ENCODE assay signal across 19 mouse cellular contexts in genomic region chr8:125315736-125316135, GRCm38 (mm10).
A peak's percentile ranks its signal among the peaks of the same experiment; 100 is the strongest.
DNase-seq lines count a peak whose midpoint lies in the region; ATAC-seq and TF ChIP-seq lines count a peak whose summit lies in the region.
"Had no signal": no experiment of that assay in that cellular context is flagged by ENCODE, and none has a peak within 500 bp of the region (broad histone marks: within the 10 kb centered on the region; RNA-seq: fewer than 3 reads in every experiment).

No protein-coding gene starts in this region.

- no peak overlapping the region for H3K4me3 ChIP-seq in hindbrain, postnatal 0 days (ENCODE audit: low read length)
- H3K4me3 ChIP-seq in hindbrain, embryonic 10.5 days = no peak overlapping the region
- H3K4me3 ChIP-seq: embryonic facial prominence, embryonic 10.5 days; forebrain, embryonic 13.5 days; heart, adult 2 months; heart, embryonic 12.5 days; hindbrain, embryonic 12.5 days had no signal

- H3K4me1 ChIP-seq in hindbrain, postnatal 0 days (ENCODE audit: insufficient read depth, low read length) = peaks cover 15% of the 10 kb centered on the region
- peaks cover 43% of the 10 kb centered on the region for H3K4me1 ChIP-seq in hindbrain, embryonic 10.5 days (replicated peaks)

- H3K27ac ChIP-seq in hindbrain, postnatal 0 days = no peak overlapping the region
- H3K27ac ChIP-seq in hindbrain, embryonic 10.5 days = no peak overlapping the region
- H3K27ac ChIP-seq: embryonic facial prominence, embryonic 10.5 days; forebrain, embryonic 13.5 days; heart, adult 2 months; hindbrain, embryonic 12.5 days had no signal

- H3K4me2 ChIP-seq in hindbrain, postnatal 0 days (ENCODE audit: low read depth, low read length) = no peak overlapping the region
- H3K4me2 ChIP-seq: forebrain, embryonic 13.5 days; heart, embryonic 12.5 days; hindbrain, embryonic 12.5 days had no signal

- 34% methylated on average over 4 of the region's 4 CpGs for WGBS in hindbrain, postnatal 0 days
- WGBS in hindbrain, embryonic 10.5 days = 67% methylated on average over 4 of the region's 4 CpGs

- H3K27me3 ChIP-seq in hindbrain, postnatal 0 days (ENCODE audit: insufficient read depth, low read length) = no peaks in the 10 kb centered on the region
- peaks cover 8% of the 10 kb centered on the region for H3K27me3 ChIP-seq in hindbrain, embryonic 10.5 days (ENCODE audit: insufficient read depth, poor library complexity, severe bottlenecking)
- H3K27me3 ChIP-seq: CH12.LX; heart, embryonic 12.5 days had no signal

- no peaks in the 10 kb centered on the region for H3K9me3 ChIP-seq in hindbrain, postnatal 0 days (ENCODE audit: low read length)
- no peaks in the 10 kb centered on the region for H3K9me3 ChIP-seq in hindbrain, embryonic 10.5 days
- H3K9me3 ChIP-seq: embryonic facial prominence, embryonic 10.5 days; forebrain, embryonic 13.5 days; heart, embryonic 12.5 days; hindbrain, embryonic 12.5 days had no signal

- no peaks in the 10 kb centered on the region for H3K36me3 ChIP-seq in hindbrain, postnatal 0 days (ENCODE audit: insufficient read depth, low read length)
- no peaks in the 10 kb centered on the region for H3K36me3 ChIP-seq in hindbrain, embryonic 10.5 days
- H3K36me3 ChIP-seq: embryonic facial prominence, embryonic 10.5 days; heart, embryonic 12.5 days; hindbrain, embryonic 12.5 days had no signal

- ATAC-seq in hindbrain, postnatal 0 days = peak; percentile 35; the same call in 1 of the 2 replicates
- ATAC-seq: activated CD4-positive, CD25-positive, alpha-beta regulatory T cell, adult 4 months; forebrain, embryonic 13.5 days; forebrain, postnatal 0 days; hindbrain, embryonic 16.5 days; Patski had no signal

- no peak for TF ChIP-seq CTCF in hindbrain, postnatal 0 days (IDR thresholded peaks at IDR 0.05; ENCODE audit: low read depth)

- peak; percentile 18 for DNase-seq in cerebellum, adult 9-11 months
- no peak for DNase-seq in cerebellum, adult 9-10 months
- peak; percentile 63 for DNase-seq in hindbrain, postnatal 0 days (ENCODE audit: low spot score)
- DNase-seq in hindbrain, embryonic 10.5 days (ENCODE audit: low spot score) = no peak
- DNase-seq in ovary, adult 18-20 months (ENCODE audit: low spot score) = peak; percentile 37
- no peak for DNase-seq in ovary, postnatal 14 days (ENCODE audit: low spot score)
- DNase-seq: adrenal gland, adult 8-10 months; forebrain, postnatal 0 days; gastrocnemius, postnatal 14 days; heart, adult 2 months; heart, postnatal 36 days had no signal

- H3K9ac ChIP-seq in hindbrain, postnatal 0 days (replicated peaks; ENCODE audit: low read length) = no peak overlapping the region
- H3K9ac ChIP-seq: forebrain, embryonic 13.5 days; forebrain, postnatal 0 days; heart, embryonic 12.5 days; hindbrain, embryonic 12.5 days had no signal

Comparison
In these comparisons a context has a peak if more than half of its experiments do, and no peak if none do; other contexts are left out.
1. DNase-seq: peak in cerebellum, adult 9-11 months (single experiment), hindbrain, postnatal 0 days (single experiment) and ovary, adult 18-20 months (single experiment); none in cerebellum, adult 9-10 months (single experiment), hindbrain, embryonic 10.5 days (single experiment) and ovary, postnatal 14 days (single experiment).